Mouse (Mus musculus) stomach, embryonic 15.5 days (tissue): ENCODE results near the gene Hoxd12. TPM values are rescaled to one million over a fixed set of nuclear protein-coding genes. Genes with fewer than 3 reads are reported as not detected.
A peak's percentile ranks its signal among the peaks of the same experiment; 100 is the strongest.

Experiments
- ATAC-seq: fragments of 200-750 bp; cut with Nextera tagmentation; 2 replicates; pipeline ENCODE4 v1.8.0; 2017; ENCODE audit warnings: low read depth, moderate number of reproducible peaks, moderate TSS enrichment; ENCODE audit not compliant: insufficient read depth, low FRiP score
- H3K27ac ChIP-seq: fragments of 300-500 bp; sonication (generic); 2 replicates; pipeline ENCODE4 v1.5.1; 2015; ENCODE audit warnings: mild to moderate bottlenecking, inconsistent platforms
- H3K27me3 ChIP-seq: fragments of 300-500 bp; sonication (generic); replicated peaks from 2 replicates; pipeline ENCODE4 v1.6.1; 2015; ENCODE audit warnings: inconsistent platforms
- H3K36me3 ChIP-seq: fragments of 300-500 bp; sonication (generic); 2 replicates; pipeline ENCODE4 v1.6.1; 2015; ENCODE audit warnings: inconsistent platforms
- H3K4me1 ChIP-seq: fragments of 300-500 bp; sonication (generic); 2 replicates; pipeline ENCODE4 v1.6.1; 2015; ENCODE audit warnings: inconsistent platforms
- H3K4me2 ChIP-seq: fragments of 300-500 bp; sonication (generic); 2 replicates; pipeline ENCODE4 v1.6.1; 2015; ENCODE audit warnings: mild to moderate bottlenecking, inconsistent platforms
- H3K4me3 ChIP-seq: fragments of 300-500 bp; sonication (generic); replicated peaks from 2 replicates; pipeline ENCODE4 v1.5.1; 2015; ENCODE audit warnings: inconsistent platforms
- H3K9ac ChIP-seq: fragments of 300-500 bp; sonication (generic); 2 replicates; pipeline ENCODE4 v1.6.1; 2015; ENCODE audit warnings: inconsistent platforms
- H3K9me3 ChIP-seq: fragments of 300-500 bp; sonication (generic); 2 replicates; pipeline ENCODE4 v1.6.1; 2016; ENCODE audit warnings: inconsistent platforms
- WGBS: fragments of 180-500 bp; shearing (Covaris S2); methylation state at CpG from one replicate; pipeline ENCODE4 v1.1.7; 2015; 5-methylcytosine and 5-hydroxymethylcytosine counted together
- polyA plus RNA-seq: library from polyadenylated mRNA; unstranded; fragments of >200 nt; fragmentation: Nextera tagmentation; extraction: Ambion mirVana; gene quantifications from 2 replicates; pipeline ENCODE4 v1.2.1, GENCODE M21; 2015

The Hoxd12 gene
- polyA plus RNA-seq, 1 experiment from 2014 or later: 0.18 TPM

GRCm38 (mm10) chr2:74668370-74669229, 6.2 kb upstream of the Hoxd12 start:
- no peak overlapping the region for H3K27ac ChIP-seq
- H3K36me3 ChIP-seq: no peaks in the 10 kb centered on the region
- H3K9me3 ChIP-seq: no peaks in the 10 kb centered on the region
- under 1% methylated on average over 73 of the region's 74 CpGs for WGBS
- H3K9ac ChIP-seq: no peak overlapping the region
- H3K4me3 ChIP-seq: peak overlapping the region; percentile 39
- peaks cover 90% of the 10 kb centered on the region for H3K27me3 ChIP-seq
- H3K4me2 ChIP-seq: peak overlapping the region; percentile 76
- H3K4me1 ChIP-seq: peaks cover 15% of the 10 kb centered on the region
- ATAC-seq: no peak

- ATAC-seq: no peak
- Histone ChIP-seq H3K4me2 (no peak overlapping the region), H3K9ac (no peak overlapping the region), H3K9me3 (no peaks in the 10 kb centered on the region), H3K27me3 (peaks cover 90% of the 10 kb centered on the region), H3K27ac (no peak overlapping the region), H3K4me3 (no peak overlapping the region), H3K36me3 (no peaks in the 10 kb centered on the region), H3K4me1 (peaks cover 15% of the 10 kb centered on the region)
- WGBS: 1% methylated on average over 3 of the region's 3 CpGs
These were observed 5.6 kb upstream of the Hoxd12 start for GRCm38 (mm10) chr2:74669230-74669578.

DNA sequence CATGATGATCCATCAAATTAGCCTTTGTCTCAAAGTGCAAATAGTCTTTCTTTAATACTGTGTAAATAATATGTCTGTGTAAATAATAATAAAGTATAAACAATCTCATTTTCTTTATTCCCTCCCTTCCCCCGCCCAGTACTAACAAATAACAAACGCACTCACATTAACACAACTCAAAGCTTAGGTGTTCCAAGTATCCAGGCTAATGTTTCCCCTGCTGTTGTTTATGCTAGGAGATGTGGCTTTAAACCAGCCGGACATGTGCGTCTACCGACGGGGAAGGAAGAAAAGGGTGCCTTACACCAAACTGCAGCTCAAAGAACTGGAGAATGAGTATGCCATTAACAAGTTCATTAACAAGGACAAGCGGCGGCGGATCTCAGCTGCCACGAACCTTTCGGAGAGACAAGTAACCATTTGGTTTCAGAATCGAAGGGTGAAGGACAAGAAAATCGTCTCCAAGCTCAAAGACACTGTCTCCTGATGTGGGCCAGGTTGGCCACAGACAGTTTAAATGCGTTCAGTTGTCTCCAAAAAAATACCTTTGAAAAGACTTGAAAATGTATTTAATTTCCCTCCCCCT, 5.1 kb upstream of the Hoxd12 start:
- no peak overlapping the region for H3K9ac ChIP-seq
- H3K4me1 ChIP-seq: peaks cover 15% of the 10 kb centered on the region
- no peak overlapping the region for H3K4me3 ChIP-seq
- no peak overlapping the region for H3K27ac ChIP-seq
- ATAC-seq: no peak
- no peaks in the 10 kb centered on the region for H3K36me3 ChIP-seq
- no peak overlapping the region for H3K4me2 ChIP-seq
- H3K27me3 ChIP-seq: peaks cover 90% of the 10 kb centered on the region
- WGBS: 3% methylated on average over 14 of the region's 14 CpGs
- H3K9me3 ChIP-seq: no peaks in the 10 kb centered on the region

GRCm38 (mm10) chr2:74670632-74671188, 4.1 kb upstream of the Hoxd12 start:
- H3K36me3 ChIP-seq: no peaks in the 10 kb centered on the region
- ATAC-seq: no peak
- H3K27ac ChIP-seq: no peak overlapping the region
- 1% methylated on average over 3 of the region's 3 CpGs for WGBS
- no peaks in the 10 kb centered on the region for H3K9me3 ChIP-seq
- H3K4me3 ChIP-seq: no peak overlapping the region
- no peak overlapping the region for H3K9ac ChIP-seq
- peaks cover 15% of the 10 kb centered on the region for H3K4me1 ChIP-seq
- H3K27me3 ChIP-seq: peaks cover 92% of the 10 kb centered on the region
- H3K4me2 ChIP-seq: no peak overlapping the region

DNA sequence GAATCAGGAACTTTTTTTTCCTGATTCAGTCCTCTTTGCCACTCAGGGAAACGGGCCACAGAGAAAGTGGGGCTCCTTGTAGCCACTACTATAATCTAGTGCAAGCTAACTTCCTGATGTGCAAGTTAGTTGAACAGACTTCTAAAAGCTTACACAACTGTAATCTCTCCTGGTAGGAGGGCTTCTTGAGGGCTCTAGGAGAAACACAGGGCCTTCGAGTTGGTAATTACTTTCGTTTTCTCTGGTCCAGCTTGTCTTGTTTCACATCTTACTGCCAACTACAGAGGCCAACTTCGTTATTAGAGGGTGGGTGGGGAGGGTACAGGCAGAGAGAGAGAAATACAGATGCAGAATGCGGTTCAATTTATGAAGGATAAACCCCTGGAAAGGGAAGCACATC, 3.0 kb upstream of the Hoxd12 start:
- Histone ChIP-seq H3K4me2 (no peak overlapping the region), H3K9me3 (no peaks in the 10 kb centered on the region), H3K27me3 (peaks cover 94% of the 10 kb centered on the region), H3K9ac (no peak overlapping the region), H3K4me3 (no peak overlapping the region), H3K4me1 (peaks cover 15% of the 10 kb centered on the region), H3K36me3 (no peaks in the 10 kb centered on the region), H3K27ac (no peak overlapping the region)
- WGBS: 19% methylated on average over 5 of the region's 5 CpGs
- ATAC-seq: no peak

- WGBS: 4% methylated on average over 34 of the region's 40 CpGs
- peaks cover 13% of the 10 kb centered on the region for H3K4me1 ChIP-seq
- H3K27me3 ChIP-seq: peaks cover 94% of the 10 kb centered on the region
- no peaks in the 10 kb centered on the region for H3K36me3 ChIP-seq
- no peak overlapping the region for H3K27ac ChIP-seq
- H3K9me3 ChIP-seq: no peaks in the 10 kb centered on the region
- ATAC-seq: no peak
- peak overlapping the region; percentile 31; the same call in 1 of the 2 replicates for H3K4me3 ChIP-seq
- H3K4me2 ChIP-seq: peak overlapping the region; percentile 50
- H3K9ac ChIP-seq: no peak overlapping the region
These were observed 2.1 kb upstream of the Hoxd12 start for GRCm38 (mm10) chr2:74672481-74673362.

DNA sequence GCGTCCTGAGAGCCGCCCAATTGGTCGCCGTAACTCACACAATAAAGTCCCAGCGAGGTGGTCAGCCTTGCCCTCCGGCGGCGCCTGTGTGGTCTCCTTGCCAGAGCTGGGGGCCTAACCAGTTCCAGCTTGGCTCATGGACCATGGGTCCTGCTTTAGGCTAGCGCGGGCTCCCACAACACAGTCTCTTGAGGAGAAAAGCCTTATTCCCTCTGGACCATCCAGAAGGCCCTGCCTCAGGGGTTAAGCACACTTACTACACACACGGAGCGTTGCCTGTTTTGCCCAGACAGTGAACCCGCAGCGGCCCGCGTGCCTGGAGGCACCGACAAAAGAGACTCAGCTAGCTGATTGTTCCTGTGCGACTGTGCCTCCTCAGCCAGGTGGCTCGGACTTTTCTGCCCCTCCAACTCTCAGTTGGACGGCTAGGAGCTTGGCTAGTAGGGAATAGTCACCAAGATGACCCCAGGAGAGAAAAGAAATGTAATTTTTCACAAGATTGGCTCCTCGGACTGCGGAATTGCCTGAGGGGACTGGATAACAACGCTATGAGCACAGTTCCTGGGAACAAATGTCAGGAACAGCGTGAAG, 883 bp upstream of the Hoxd12 start:
- no peak for ATAC-seq
- 3% methylated on average over 24 of the region's 24 CpGs for WGBS
- Histone ChIP-seq H3K36me3 (no peaks in the 10 kb centered on the region), H3K4me3 (no peak overlapping the region), H3K4me2 (no peak overlapping the region), H3K4me1 (peaks cover 4% of the 10 kb centered on the region; the same call in 1 of the 2 replicates), H3K9ac (no peak overlapping the region), H3K27ac (no peak overlapping the region), H3K9me3 (no peaks in the 10 kb centered on the region), H3K27me3 (peaks cover 94% of the 10 kb centered on the region)

- Histone ChIP-seq H3K27ac (no peak overlapping the region), H3K9ac (no peak overlapping the region), H3K27me3 (peaks cover 98% of the 10 kb centered on the region), H3K9me3 (no peaks in the 10 kb centered on the region), H3K4me3 (no peak overlapping the region), H3K36me3 (no peaks in the 10 kb centered on the region), H3K4me2 (no peak overlapping the region), H3K4me1 (peaks cover 4% of the 10 kb centered on the region; the same call in 1 of the 2 replicates)
- no peak for ATAC-seq
- 5% methylated on average over 24 of the region's 24 CpGs for WGBS
These were observed 961 bp downstream of the Hoxd12 start for GRCm38 (mm10) chr2:74675666-74676282.

DNA sequence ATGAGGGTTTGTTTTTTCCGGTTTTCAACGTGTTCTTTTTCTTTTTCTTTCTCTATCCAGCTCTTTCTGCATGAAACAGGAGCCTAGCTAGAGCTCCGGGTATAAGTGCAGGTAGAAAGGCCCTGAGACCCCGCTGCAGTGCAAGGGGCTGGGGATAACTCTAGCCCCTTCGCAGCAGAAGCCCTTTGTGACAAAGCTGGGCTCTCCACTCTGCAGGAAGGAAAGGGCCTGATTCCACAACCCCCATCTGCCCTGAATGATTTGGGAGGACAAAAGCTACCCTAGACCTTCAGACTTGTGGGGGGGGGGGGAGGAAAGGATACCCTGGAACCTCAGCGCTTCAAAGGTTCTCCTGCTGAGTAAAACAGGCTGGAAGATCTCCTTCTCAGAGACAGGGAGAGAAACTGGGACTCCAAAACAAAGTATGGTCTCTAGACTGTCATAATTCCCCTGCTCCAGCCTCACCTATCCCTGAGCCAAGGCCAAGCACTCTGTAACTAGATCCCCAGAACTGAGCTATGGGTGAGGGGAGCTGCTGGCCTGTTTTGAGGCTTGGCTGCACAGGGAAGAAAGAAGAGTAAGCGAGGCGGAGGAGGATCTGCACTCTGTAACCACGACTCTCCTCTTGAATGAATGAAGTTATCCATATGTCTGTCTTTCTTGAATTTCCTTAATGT, 1.7 kb downstream of the Hoxd12 start:
- ATAC-seq: no peak
- H3K36me3 ChIP-seq: no peaks in the 10 kb centered on the region
- no peak overlapping the region for H3K4me3 ChIP-seq
- H3K4me1 ChIP-seq: peaks cover 6% of the 10 kb centered on the region; the same call in 1 of the 2 replicates
- 4% methylated on average over 9 of the region's 9 CpGs for WGBS
- H3K27me3 ChIP-seq: peaks cover 99% of the 10 kb centered on the region
- no peaks in the 10 kb centered on the region for H3K9me3 ChIP-seq
- no peak overlapping the region for H3K27ac ChIP-seq
- H3K9ac ChIP-seq: no peak overlapping the region
- no peak overlapping the region for H3K4me2 ChIP-seq

GRCm38 (mm10) chr2:74677106-74677505, 2.3 kb downstream of the Hoxd12 start:
- ATAC-seq: no peak
- peaks cover 12% of the 10 kb centered on the region for H3K4me1 ChIP-seq
- no peak overlapping the region for H3K4me3 ChIP-seq
- no peak overlapping the region for H3K4me2 ChIP-seq
- no peaks in the 10 kb centered on the region for H3K9me3 ChIP-seq
- no peaks in the 10 kb centered on the region for H3K36me3 ChIP-seq
- H3K27ac ChIP-seq: no peak overlapping the region
- WGBS: 18% methylated on average over 2 of the region's 2 CpGs
- no peak overlapping the region for H3K9ac ChIP-seq
- peaks cover 99% of the 10 kb centered on the region for H3K27me3 ChIP-seq
